Mouse (Mus musculus): ENCODE results near the gene Card11. TPM values are rescaled to one million over a fixed set of nuclear protein-coding genes. Genes with fewer than 3 reads are reported as not detected.
A peak's percentile ranks its signal among the peaks of the same experiment; 100 is the strongest.

Card11 gene
- polyA plus RNA-seq, 1 experiment from 2014 or later, result 0.20 TPM

GRCm38 (mm10) chr5:140944382-140945125, 55.8 kb downstream of the Card11 start:
- no peak for ATAC-seq (ENCODE audit: insufficient number of reproducible peaks, low FRiP score, low TSS enrichment, low read depth)
- H3K4me2 ChIP-seq (replicated peaks), result no peak overlapping the region
- H3K36me3 ChIP-seq, result no peaks in the 10 kb centered on the region
- H3K27ac ChIP-seq (replicated peaks), result no peak overlapping the region
- H3K9me3 ChIP-seq (replicated peaks), result no peaks in the 10 kb centered on the region
- H3K4me3 ChIP-seq (replicated peaks), result no peak overlapping the region
- no peaks in the 10 kb centered on the region for H3K27me3 ChIP-seq
- H3K4me1 ChIP-seq, result peaks cover 14% of the 10 kb centered on the region; the same call in 1 of the 2 replicates
- H3K9ac ChIP-seq, result no peak overlapping the region
- 65% methylated on average over 18 of the region's 18 CpGs for WGBS

- no peaks in the 10 kb centered on the region for H3K9me3 ChIP-seq (replicated peaks)
- peaks cover 14% of the 10 kb centered on the region; the same call in 1 of the 2 replicates for H3K4me1 ChIP-seq
- no peaks in the 10 kb centered on the region for H3K27me3 ChIP-seq
- H3K4me3 ChIP-seq (replicated peaks), result no peak overlapping the region
- no peak for ATAC-seq (ENCODE audit: insufficient number of reproducible peaks, low FRiP score, low TSS enrichment, low read depth)
- H3K9ac ChIP-seq, result no peak overlapping the region
- 0 out of 2 replicates have a peak overlapping the region, but pooled peaks have one; percentile 13 for H3K27ac ChIP-seq (replicated peaks)
- no peak overlapping the region for H3K4me2 ChIP-seq (replicated peaks)
- no peaks in the 10 kb centered on the region for H3K36me3 ChIP-seq
- WGBS, result 63% methylated on average over 14 of the region's 14 CpGs
Observed at GRCm38 (mm10) chr5:140940923-140941491, 59.4 kb downstream of the Card11 start.

GRCm38 (mm10) chr5:140940257-140940922, 60.0 kb downstream of the Card11 start:
- peaks cover 14% of the 10 kb centered on the region; the same call in 1 of the 2 replicates for H3K4me1 ChIP-seq
- no peak for ATAC-seq (ENCODE audit: insufficient number of reproducible peaks, low FRiP score, low TSS enrichment, low read depth)
- H3K4me3 ChIP-seq (replicated peaks), result no peak overlapping the region
- H3K27me3 ChIP-seq, result no peaks in the 10 kb centered on the region
- H3K4me2 ChIP-seq (replicated peaks), result no peak overlapping the region
- 38% methylated on average over 5 of the region's 5 CpGs for WGBS
- no peaks in the 10 kb centered on the region for H3K9me3 ChIP-seq (replicated peaks)
- H3K9ac ChIP-seq, result no peak overlapping the region
- 0 out of 2 replicates have a peak overlapping the region, but pooled peaks have one; percentile 13 for H3K27ac ChIP-seq (replicated peaks)
- H3K36me3 ChIP-seq, result no peaks in the 10 kb centered on the region

GRCm38 (mm10) chr5:140936816-140937215, 63.6 kb downstream of the Card11 start:
- Histone ChIP-seq H3K9me3 (replicated peaks) (no peaks in the 10 kb centered on the region), H3K27ac (replicated peaks) (no peak overlapping the region), H3K9ac (no peak overlapping the region), H3K27me3 (no peaks in the 10 kb centered on the region), H3K4me2 (replicated peaks) (no peak overlapping the region), H3K4me3 (replicated peaks) (no peak overlapping the region), H3K36me3 (no peaks in the 10 kb centered on the region), H3K4me1 (peaks cover 17% of the 10 kb centered on the region; the same call in 1 of the 2 replicates)
- 79% methylated on average over 7 of the region's 7 CpGs for WGBS
- no peak for ATAC-seq (ENCODE audit: insufficient number of reproducible peaks, low FRiP score, low TSS enrichment, low read depth)

GRCm38 (mm10) chr5:140935848-140936247, 64.5 kb downstream of the Card11 start:
- Histone ChIP-seq H3K36me3 (no peaks in the 10 kb centered on the region), H3K9ac (no peak overlapping the region), H3K27me3 (no peaks in the 10 kb centered on the region), H3K4me3 (replicated peaks) (no peak overlapping the region), H3K27ac (replicated peaks) (no peak overlapping the region), H3K4me2 (replicated peaks) (no peak overlapping the region), H3K9me3 (replicated peaks) (no peaks in the 10 kb centered on the region), H3K4me1 (peaks cover 14% of the 10 kb centered on the region; the same call in 1 of the 2 replicates)
- ATAC-seq (ENCODE audit: insufficient number of reproducible peaks, low FRiP score, low TSS enrichment, low read depth), result no peak
- 86% methylated on average over 3 of the region's 3 CpGs for WGBS

GRCm38 (mm10) chr5:140934639-140935315, 65.6 kb downstream of the Card11 start:
- H3K27ac ChIP-seq (replicated peaks), result no peak overlapping the region
- H3K4me3 ChIP-seq (replicated peaks), result no peak overlapping the region
- H3K36me3 ChIP-seq, result no peaks in the 10 kb centered on the region
- no peak overlapping the region for H3K9ac ChIP-seq
- H3K9me3 ChIP-seq (replicated peaks), result no peaks in the 10 kb centered on the region
- ATAC-seq (ENCODE audit: insufficient number of reproducible peaks, low FRiP score, low TSS enrichment, low read depth), result no peak
- 82% methylated on average over 9 of the region's 9 CpGs for WGBS
- peaks cover 5% of the 10 kb centered on the region; the same call in 1 of the 2 replicates for H3K4me1 ChIP-seq
- no peaks in the 10 kb centered on the region for H3K27me3 ChIP-seq
- no peak overlapping the region for H3K4me2 ChIP-seq (replicated peaks)

GRCm38 (mm10) chr5:140931523-140932229, 68.7 kb downstream of the Card11 start:
- H3K4me2 ChIP-seq (replicated peaks), result no peak overlapping the region
- H3K9me3 ChIP-seq (replicated peaks), result no peaks in the 10 kb centered on the region
- peak overlapping the region; percentile 66 for H3K27ac ChIP-seq (replicated peaks)
- no peak overlapping the region for H3K4me3 ChIP-seq (replicated peaks)
- no peak overlapping the region for H3K9ac ChIP-seq
- no peaks in the 10 kb centered on the region for H3K36me3 ChIP-seq
- peak; percentile 76; the same call in 1 of the 2 replicates for ATAC-seq (ENCODE audit: insufficient number of reproducible peaks, low FRiP score, low TSS enrichment, low read depth)
- WGBS, result 21% methylated on average over 5 of the region's 5 CpGs
- peaks cover 5% of the 10 kb centered on the region; the same call in 1 of the 2 replicates for H3K4me1 ChIP-seq
- H3K27me3 ChIP-seq, result no peaks in the 10 kb centered on the region

GRCm38 (mm10) chr5:140918519-140918918, 81.9 kb downstream of the Card11 start:
- Histone ChIP-seq H3K4me3 (replicated peaks) (no peak overlapping the region), H3K4me2 (replicated peaks) (no peak overlapping the region), H3K9ac (no peak overlapping the region), H3K9me3 (replicated peaks) (peaks cover 5% of the 10 kb centered on the region; the same call in 1 of the 2 replicates), H3K36me3 (no peaks in the 10 kb centered on the region), H3K27me3 (no peaks in the 10 kb centered on the region), H3K4me1 (no peaks in the 10 kb centered on the region), H3K27ac (replicated peaks) (no peak overlapping the region)
- WGBS, result 89% methylated on average over 1 of the region's 1 CpGs
- no peak for ATAC-seq (ENCODE audit: insufficient number of reproducible peaks, low FRiP score, low TSS enrichment, low read depth)

- no peak overlapping the region for H3K9ac ChIP-seq
- no peaks in the 10 kb centered on the region for H3K4me1 ChIP-seq
- H3K36me3 ChIP-seq, result no peaks in the 10 kb centered on the region
- no peaks in the 10 kb centered on the region for H3K27me3 ChIP-seq
- H3K27ac ChIP-seq (replicated peaks), result no peak overlapping the region
- no peak for ATAC-seq (ENCODE audit: insufficient number of reproducible peaks, low FRiP score, low TSS enrichment, low read depth)
- peaks cover 5% of the 10 kb centered on the region; the same call in 1 of the 2 replicates for H3K9me3 ChIP-seq (replicated peaks)
- no peak overlapping the region for H3K4me3 ChIP-seq (replicated peaks)
- 90% methylated on average over 1 of the region's 1 CpGs for WGBS
- no peak overlapping the region for H3K4me2 ChIP-seq (replicated peaks)
Observed at GRCm38 (mm10) chr5:140917807-140918206, 82.6 kb downstream of the Card11 start.

- no peak overlapping the region for H3K27ac ChIP-seq (replicated peaks)
- no peaks in the 10 kb centered on the region; the same call in 1 of the 2 replicates for H3K9me3 ChIP-seq (replicated peaks)
- no peak overlapping the region for H3K9ac ChIP-seq
- no peaks in the 10 kb centered on the region for H3K27me3 ChIP-seq
- H3K36me3 ChIP-seq, result no peaks in the 10 kb centered on the region
- ATAC-seq (ENCODE audit: insufficient number of reproducible peaks, low FRiP score, low TSS enrichment, low read depth), result no peak
- H3K4me1 ChIP-seq, result no peaks in the 10 kb centered on the region
- 82% methylated on average over 5 of the region's 5 CpGs for WGBS
- H3K4me2 ChIP-seq (replicated peaks), result no peak overlapping the region
- no peak overlapping the region for H3K4me3 ChIP-seq (replicated peaks)
Observed at GRCm38 (mm10) chr5:140910841-140911240, 89.5 kb downstream of the Card11 start.
